Mouse (Mus musculus) stomach, embryonic 14.5 days (tissue): ENCODE measurements around the gene Klf15. TPM values are rescaled to one million over a fixed set of nuclear protein-coding genes. Genes with fewer than 3 reads are reported as not detected.

Source experiments
- ATAC-seq: fragments of 200-750 bp; cut with Nextera tagmentation; 2 replicates; pipeline ENCODE4 v1.8.0; 2017; ENCODE audit warnings: low read depth, moderate TSS enrichment; ENCODE audit not compliant: insufficient number of reproducible peaks, insufficient read depth, low FRiP score
- H3K27ac ChIP-seq: fragments of 300-500 bp; sonication (generic); 2 replicates; pipeline ENCODE4 v1.5.1; 2014; ENCODE audit warnings: mild to moderate bottlenecking, low read length, moderate library complexity, mixed read lengths
- H3K27me3 ChIP-seq: fragments of 300-500 bp; sonication (generic); 2 replicates; pipeline ENCODE4 v1.6.1; 2014; ENCODE audit warnings: low read length, control low read depth, mixed read lengths; ENCODE audit not compliant: control insufficient read depth, insufficient read depth
- H3K36me3 ChIP-seq: fragments of 300-500 bp; sonication (generic); 2 replicates; pipeline ENCODE4 v1.6.1; 2014; ENCODE audit warnings: mild to moderate bottlenecking, control low read depth, low read length, moderate library complexity, mixed read lengths; ENCODE audit not compliant: control insufficient read depth, insufficient read depth
- H3K4me1 ChIP-seq: fragments of 300-500 bp; sonication (generic); 2 replicates; pipeline ENCODE4 v1.6.1; 2014; ENCODE audit warnings: low read length, control low read depth, mixed read lengths; ENCODE audit not compliant: control insufficient read depth, insufficient read depth
- H3K4me2 ChIP-seq: fragments of 300-500 bp; sonication (generic); replicated peaks from 2 replicates; pipeline ENCODE4 v1.6.1; 2014; ENCODE audit warnings: low read depth, low read length, control low read depth
- H3K4me3 ChIP-seq: fragments of 300-500 bp; sonication (generic); 2 replicates; pipeline ENCODE4 v1.5.1; 2014; ENCODE audit warnings: low read depth, low read length, control low read depth
- H3K9ac ChIP-seq: fragments of 300-500 bp; sonication (generic); replicated peaks from 2 replicates; pipeline ENCODE4 v1.6.1; 2014; ENCODE audit warnings: low read depth, mild to moderate bottlenecking, control low read depth, low read length, moderate library complexity, mixed read lengths
- H3K9me3 ChIP-seq: fragments of 300-500 bp; sonication (generic); 2 replicates; pipeline ENCODE4 v1.6.1; 2016; ENCODE audit warnings: low read depth, low read length, control low read depth; ENCODE audit not compliant: control insufficient read depth
- WGBS: fragments of 180-500 bp; shearing (Covaris S2); extraction: QIAGEN DNeasy Blood & Tissue Kit; methylation state at CpG from one replicate; pipeline ENCODE4 v1.1.7; 2014; 5-methylcytosine and 5-hydroxymethylcytosine counted together
- polyA plus RNA-seq: library from polyadenylated mRNA; unstranded; fragments of >200 nt; fragmentation: Nextera tagmentation; extraction: Ambion mirVana; gene quantifications from 2 replicates; pipeline ENCODE4 v1.2.1, GENCODE M21; 2014

The Klf15 gene
- polyA plus RNA-seq, 1 experiment from 2014 or later, result 3.8 TPM

- no peak for ATAC-seq
- H3K4me3 ChIP-seq, result no peak overlapping the region
- no peaks in the 10 kb centered on the region for H3K36me3 ChIP-seq
- H3K27me3 ChIP-seq, result 0 out of 2 replicates have a peak, but pooled peaks cover 4% of the 10 kb centered on the region
- no peak overlapping the region for H3K27ac ChIP-seq
- H3K9ac ChIP-seq, result no peak overlapping the region
- H3K4me1 ChIP-seq, result peaks cover 13% of the 10 kb centered on the region
- WGBS, result 93% methylated on average over 12 of the region's 12 CpGs
- no peaks in the 10 kb centered on the region for H3K9me3 ChIP-seq
- H3K4me2 ChIP-seq, result no peak overlapping the region
These were observed 4.6 kb downstream of the Klf15 start for GRCm38 (mm10) chr6:90466847-90467410.

GRCm38 (mm10) chr6:90468216-90468615 lies 5.8 kb downstream of the Klf15 start:
- Histone ChIP-seq H3K9ac (no peak overlapping the region), H3K4me1 (peaks cover 8% of the 10 kb centered on the region), H3K4me2 (no peak overlapping the region), H3K9me3 (no peaks in the 10 kb centered on the region), H3K27me3 (no peaks in the 10 kb centered on the region), H3K27ac (no peak overlapping the region), H3K36me3 (no peaks in the 10 kb centered on the region), H3K4me3 (no peak overlapping the region)
- 92% methylated on average over 1 of the region's 1 CpGs for whole genome bisulfite sequencing
- ATAC-seq, result no peak

GRCm38 (mm10) chr6:90469041-90469440 lies 6.7 kb downstream of the Klf15 start:
- Histone ChIP-seq H3K4me2 (no peak overlapping the region), H3K4me3 (no peak overlapping the region), H3K36me3 (no peaks in the 10 kb centered on the region), H3K27ac (no peak overlapping the region), H3K9me3 (no peaks in the 10 kb centered on the region), H3K27me3 (no peaks in the 10 kb centered on the region), H3K9ac (no peak overlapping the region), H3K4me1 (peaks cover under 1% of the 10 kb centered on the region; the same call in 1 of the 2 replicates)
- 89% methylated on average over 6 of the region's 6 CpGs for WGBS
- ATAC-seq, result no peak

- 80% methylated on average over 2 of the region's 2 CpGs for WGBS
- no peaks in the 10 kb centered on the region; the same call in 1 of the 2 replicates for H3K4me1 ChIP-seq
- H3K9me3 ChIP-seq, result no peaks in the 10 kb centered on the region
- H3K36me3 ChIP-seq, result no peaks in the 10 kb centered on the region
- H3K27ac ChIP-seq, result no peak overlapping the region
- no peak overlapping the region for H3K9ac ChIP-seq
- no peak overlapping the region for H3K4me3 ChIP-seq
- no peaks in the 10 kb centered on the region for H3K27me3 ChIP-seq
- no peak overlapping the region for H3K4me2 ChIP-seq
- no peak for ATAC-seq
These were observed 7.9 kb downstream of the Klf15 start for GRCm38 (mm10) chr6:90470255-90470654.

GRCm38 (mm10) chr6:90470947-90471541 lies 8.7 kb downstream of the Klf15 start:
- Histone ChIP-seq H3K4me3 (no peak overlapping the region), H3K36me3 (no peaks in the 10 kb centered on the region), H3K4me1 (no peaks in the 10 kb centered on the region; the same call in 1 of the 2 replicates), H3K27me3 (no peaks in the 10 kb centered on the region), H3K9me3 (no peaks in the 10 kb centered on the region), H3K4me2 (no peak overlapping the region), H3K9ac (no peak overlapping the region), H3K27ac (peak overlapping the region; percentile 44)
- WGBS, result 51% methylated on average over 12 of the region's 12 CpGs
- ATAC-seq, result no peak

- no peaks in the 10 kb centered on the region for H3K36me3 ChIP-seq
- H3K4me3 ChIP-seq, result no peak overlapping the region
- no peaks in the 10 kb centered on the region for H3K9me3 ChIP-seq
- H3K4me2 ChIP-seq, result no peak overlapping the region
- no peak overlapping the region for H3K27ac ChIP-seq
- H3K9ac ChIP-seq, result no peak overlapping the region
- 70% methylated on average over 4 of the region's 4 CpGs for WGBS
- no peaks in the 10 kb centered on the region for H3K27me3 ChIP-seq
- ATAC-seq, result no peak
- H3K4me1 ChIP-seq, result no peaks in the 10 kb centered on the region; the same call in 1 of the 2 replicates
These were observed 9.7 kb downstream of the Klf15 start for GRCm38 (mm10) chr6:90472079-90472478.

- no peak for ATAC-seq
- Histone ChIP-seq H3K4me2 (no peak overlapping the region), H3K36me3 (no peaks in the 10 kb centered on the region), H3K4me1 (no peaks in the 10 kb centered on the region; the same call in 1 of the 2 replicates), H3K9me3 (no peaks in the 10 kb centered on the region), H3K9ac (no peak overlapping the region), H3K27me3 (no peaks in the 10 kb centered on the region), H3K27ac (no peak overlapping the region), H3K4me3 (no peak overlapping the region)
- 82% methylated on average over 3 of the region's 3 CpGs for WGBS
These were observed 10.3 kb downstream of the Klf15 start for GRCm38 (mm10) chr6:90472697-90473096.

GRCm38 (mm10) chr6:90473630-90474360 lies 11.4 kb downstream of the Klf15 start:
- Histone ChIP-seq H3K4me3 (no peak overlapping the region), H3K4me2 (no peak overlapping the region), H3K36me3 (no peaks in the 10 kb centered on the region), H3K27ac (no peak overlapping the region), H3K9me3 (no peaks in the 10 kb centered on the region), H3K4me1 (no peaks in the 10 kb centered on the region; the same call in 1 of the 2 replicates), H3K27me3 (no peaks in the 10 kb centered on the region), H3K9ac (no peak overlapping the region)
- WGBS, result 94% methylated on average over 24 of the region's 24 CpGs
- no peak for ATAC-seq
